Mouse (Mus musculus) thymus, adult 18-20 months (tissue): ENCODE results near the gene Sctr.

Source experiments
- DNase-seq, 2 experiments: peaks; one replicate each; pipeline ENCODE4 v3.0.0; 2022; ENCODE audit warnings: mixed read lengths in 2 of 2

Sctr gene

GRCm38 (mm10) chr1:120030474-120030873, 23.8 kb downstream of the Sctr start:
- DNase-seq = no peak

DNA sequence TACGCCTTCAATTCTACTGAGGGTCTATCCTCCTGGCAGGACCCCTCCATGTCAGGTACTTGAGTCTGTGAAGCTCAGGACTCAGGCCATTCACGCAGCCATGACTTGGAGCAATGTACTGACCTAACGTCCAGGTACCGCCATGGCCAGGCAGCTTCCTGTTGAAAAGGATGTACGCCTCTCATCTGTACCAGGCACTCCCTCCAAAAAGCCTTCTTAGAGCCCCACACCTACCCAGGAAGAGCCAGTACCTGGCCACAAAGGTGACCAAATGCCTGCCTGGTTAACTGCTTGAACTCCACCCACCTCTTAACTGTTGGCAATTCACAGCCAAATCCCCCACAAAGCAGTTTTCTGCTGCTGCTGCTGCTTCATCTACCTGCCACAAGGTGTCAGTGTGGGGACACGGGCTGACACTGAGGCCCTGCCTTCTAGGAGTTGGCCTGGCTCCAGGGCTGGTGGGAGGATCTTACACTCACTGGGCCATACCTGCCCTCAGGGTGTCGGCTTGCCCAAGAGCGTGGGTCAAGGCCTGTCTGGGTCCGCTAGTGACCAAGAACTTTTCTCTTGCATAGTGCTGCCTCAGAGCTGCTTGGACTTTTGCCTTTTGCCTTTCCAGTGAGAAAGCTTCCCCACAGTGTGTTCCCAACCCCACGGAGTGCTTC, 26.2 kb downstream of the Sctr start:
- peak; percentile 19 to 26 for DNase-seq

- DNase-seq = no peak
These were observed 26.8 kb downstream of the Sctr start for GRCm38 (mm10) chr1:120033469-120033854.

DNA sequence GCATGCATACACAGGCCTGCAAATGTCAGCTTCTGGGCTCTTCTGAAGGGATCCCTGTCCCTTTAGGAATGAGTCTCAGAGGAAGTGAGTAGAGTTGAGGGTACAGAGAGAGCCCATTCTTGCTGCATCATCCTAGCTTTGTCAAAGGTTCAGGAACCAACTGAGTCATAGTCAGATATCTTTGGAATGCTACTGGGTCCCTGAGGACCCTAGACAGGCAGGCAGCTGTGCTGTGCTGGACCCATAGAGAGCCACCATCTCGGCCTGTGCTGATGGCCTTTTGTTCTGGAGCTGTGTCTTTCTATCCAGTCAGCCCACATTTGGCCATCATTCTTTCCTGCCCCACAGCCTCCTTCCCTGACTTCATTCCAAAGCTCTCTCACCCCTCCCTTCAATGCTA, 28.1 kb downstream of the Sctr start:
- DNase-seq = no peak

DNA sequence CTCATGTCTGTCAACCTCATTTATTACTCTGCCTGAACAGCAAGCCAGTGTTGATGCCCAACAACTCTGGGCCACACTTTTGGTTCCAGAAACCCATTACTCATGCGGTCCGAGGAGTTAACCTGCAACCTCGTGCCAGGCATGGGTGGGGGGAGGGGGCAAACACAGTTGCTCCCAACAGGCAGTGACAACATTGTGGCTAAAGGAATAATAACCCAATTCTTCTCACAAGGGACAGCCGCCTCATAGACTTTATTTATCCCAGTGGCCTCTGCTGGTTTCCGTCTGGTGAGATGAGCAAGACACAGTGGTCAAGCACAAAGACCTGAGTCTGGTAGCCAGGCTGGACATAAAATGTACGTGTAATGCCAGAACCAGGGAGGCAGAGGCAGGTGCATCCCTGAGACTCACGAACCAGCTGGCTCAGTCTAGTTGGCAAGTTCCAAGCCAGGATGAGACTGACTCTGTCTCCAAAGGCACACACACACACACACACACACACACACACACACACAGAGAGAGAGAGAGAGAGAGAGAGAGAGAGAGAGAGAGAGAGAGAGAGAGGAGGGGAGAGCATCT, 28.9 kb downstream of the Sctr start:
- DNase-seq = no peak

GRCm38 (mm10) chr1:120037021-120037683, 30.5 kb downstream of the Sctr start:
- no peak for DNase-seq

DNA sequence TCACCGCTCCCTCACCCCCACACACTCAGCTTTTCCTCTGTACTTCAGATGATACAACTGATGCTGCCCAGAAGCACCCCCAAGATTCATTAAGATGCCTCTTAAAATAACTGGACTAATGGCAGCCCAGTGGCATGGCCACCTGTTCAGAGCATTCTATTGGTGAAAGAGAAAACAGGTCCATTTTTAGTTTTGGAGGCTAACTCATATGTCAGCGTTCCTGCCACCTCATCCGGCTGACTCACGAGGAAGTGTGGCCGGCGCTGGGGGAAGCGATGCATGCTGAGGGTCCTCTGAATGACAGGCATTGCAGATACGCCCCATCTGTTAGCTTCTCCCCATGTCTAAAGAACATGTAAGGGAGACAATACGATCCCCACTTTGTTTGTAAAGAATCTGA, 31.9 kb downstream of the Sctr start:
- DNase-seq = no peak

DNA sequence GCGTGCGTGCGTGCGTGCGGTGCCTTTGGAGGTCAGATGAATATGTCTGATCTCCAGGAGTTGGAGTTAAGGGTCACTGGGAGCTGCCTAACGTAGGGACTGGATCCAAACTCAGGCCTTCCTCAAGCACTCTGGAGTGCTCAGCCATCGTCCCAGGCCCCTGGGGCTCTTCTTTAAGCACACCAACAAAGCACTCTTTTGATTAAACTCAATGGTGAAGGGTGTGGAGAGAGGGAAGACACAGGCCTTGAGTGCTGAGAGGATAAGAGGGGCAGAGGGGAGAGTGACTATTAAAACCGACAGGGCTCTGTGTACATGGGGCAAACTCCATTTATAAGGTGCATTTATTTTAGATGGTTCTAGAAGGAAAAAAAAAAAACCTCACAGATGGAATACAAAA, 35.7 kb downstream of the Sctr start:
- DNase-seq = no peak

- no peak for DNase-seq
These were observed 37.9 kb downstream of the Sctr start for GRCm38 (mm10) chr1:120044584-120044983.

GRCm38 (mm10) chr1:120047325-120047724, 40.6 kb downstream of the Sctr start:
- DNase-seq = no peak

- no peak for DNase-seq
These were observed 44.4 kb downstream of the Sctr start for GRCm38 (mm10) chr1:120051070-120051469.

- DNase-seq = no peak
These were observed 48.3 kb downstream of the Sctr start for GRCm38 (mm10) chr1:120054997-120055396.

- DNase-seq = peak in 1 of 2 experiments; percentile 23
These were observed 48.8 kb downstream of the Sctr start for GRCm38 (mm10) chr1:120055475-120055874.

DNA sequence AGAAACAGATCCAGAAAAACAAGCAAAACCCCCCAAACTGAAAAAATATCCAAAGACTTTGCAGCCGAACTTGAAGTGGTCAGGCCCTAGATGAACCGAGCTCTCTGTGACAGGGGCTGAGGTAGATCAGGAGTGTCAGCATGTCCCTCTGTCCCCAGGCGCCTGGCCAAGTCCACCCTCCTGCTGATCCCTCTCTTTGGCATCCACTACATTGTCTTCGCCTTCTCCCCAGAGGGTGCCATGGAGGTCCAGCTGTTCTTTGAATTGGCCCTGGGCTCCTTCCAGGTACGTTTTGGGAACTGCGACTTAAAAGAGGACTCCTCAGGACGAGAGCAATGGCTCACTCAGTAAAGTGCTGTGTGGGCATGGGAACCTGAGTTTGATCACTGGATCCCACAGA, 49.5 kb downstream of the Sctr start:
- DNase-seq = no peak

GRCm38 (mm10) chr1:120057044-120057443, 50.4 kb downstream of the Sctr start:
- DNase-seq = no peak

- DNase-seq = no peak
These were observed 51.2 kb downstream of the Sctr start for GRCm38 (mm10) chr1:120057674-120058430.

- no peak for DNase-seq
These were observed 54.0 kb downstream of the Sctr start for GRCm38 (mm10) chr1:120060687-120061086.

GRCm38 (mm10) chr1:120062231-120062630, 55.5 kb downstream of the Sctr start:
- DNase-seq = no peak

DNA sequence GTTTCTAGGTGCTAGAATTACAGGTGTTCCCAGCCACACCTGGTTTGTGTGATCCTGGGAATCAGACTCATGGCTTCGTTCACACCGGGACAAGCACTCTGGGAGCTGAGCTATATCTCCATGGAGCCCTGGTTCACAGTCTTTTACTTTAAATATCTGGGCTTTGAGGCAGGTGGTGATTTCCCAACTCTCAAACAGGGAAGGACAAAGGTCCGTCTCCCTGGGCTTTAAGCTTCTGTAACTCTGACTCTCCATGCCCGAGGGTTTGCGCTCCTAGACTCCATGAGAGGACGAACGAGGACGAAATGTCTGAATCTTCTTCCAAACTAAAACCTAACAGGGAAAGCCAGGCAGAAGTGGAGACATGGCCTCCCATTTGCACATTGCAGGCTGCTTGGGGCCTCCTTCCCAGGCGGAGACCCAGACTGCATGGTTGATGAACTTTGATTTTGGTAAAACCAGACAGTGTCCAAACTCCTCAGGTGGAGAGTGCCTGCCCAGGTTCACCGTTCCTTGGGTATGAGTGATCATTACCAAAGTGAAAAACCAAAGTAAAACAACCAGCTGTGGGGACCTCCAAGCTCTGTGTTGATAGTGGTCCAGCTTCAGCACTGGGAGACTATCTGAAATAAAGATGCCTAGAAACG, 57.5 kb downstream of the Sctr start:
- DNase-seq = no peak

DNA sequence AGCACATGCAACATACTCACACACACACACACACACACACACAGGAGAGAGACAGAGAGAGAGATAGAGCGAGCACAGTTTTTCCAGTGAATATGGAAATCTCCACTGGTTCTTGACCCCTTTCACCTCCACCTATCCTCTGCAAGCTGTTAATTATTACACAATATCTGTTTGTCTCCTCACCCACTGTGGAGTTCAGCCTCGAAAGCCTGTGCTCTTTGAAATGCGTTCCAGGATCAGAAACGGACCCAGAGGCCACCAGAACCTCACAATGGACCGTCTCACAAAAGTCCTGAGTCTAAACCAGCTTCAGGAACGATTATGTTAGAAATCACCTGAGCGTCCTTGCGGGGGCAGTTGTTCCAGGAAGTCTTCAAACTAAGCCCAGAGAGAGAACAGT, 59.5 kb downstream of the Sctr start:
- DNase-seq = no peak

DNA sequence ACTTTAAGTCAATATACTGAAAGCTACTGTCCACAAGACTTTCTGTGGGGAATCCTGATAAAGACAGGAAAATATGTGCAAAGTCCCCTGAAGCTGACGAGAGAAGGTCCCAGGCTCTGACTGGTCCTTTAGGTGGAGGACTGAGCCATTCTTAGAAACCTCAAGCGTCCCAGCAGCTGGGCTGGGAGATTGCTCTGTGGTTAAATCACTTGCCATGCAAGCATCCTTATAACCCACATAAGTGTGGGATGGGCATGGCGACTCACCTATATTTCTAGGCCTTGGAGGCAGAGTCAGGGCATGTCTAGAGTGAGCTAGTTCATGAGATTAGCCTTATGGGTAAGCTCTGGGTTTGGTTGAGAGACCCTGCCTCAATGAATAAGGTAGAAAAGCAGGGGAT, 59.9 kb downstream of the Sctr start:
- DNase-seq = no peak

DNA sequence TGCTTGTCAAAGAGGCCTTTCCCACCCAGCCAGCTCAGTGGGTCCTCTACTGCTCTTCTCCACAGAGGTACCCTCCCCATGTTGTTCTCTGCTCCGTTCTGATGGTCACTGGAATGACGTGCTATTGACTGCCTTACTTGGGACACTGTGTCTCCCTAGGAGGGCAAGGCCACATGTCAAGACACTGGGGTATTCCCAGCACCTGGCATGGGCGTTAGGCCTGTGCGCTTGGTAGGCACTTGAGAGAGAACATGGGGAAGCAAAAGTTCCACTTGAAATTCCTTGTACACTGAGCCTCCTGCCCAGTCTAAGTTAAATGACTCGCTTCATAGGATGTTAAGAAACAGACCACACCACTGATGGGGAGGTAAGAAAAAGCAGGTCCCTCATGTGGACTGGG, 62.4 kb downstream of the Sctr start:
- DNase-seq = no peak

GRCm38 (mm10) chr1:120070168-120070567, 63.5 kb downstream of the Sctr start:
- no peak for DNase-seq
